Mouse (Mus musculus) layer of hippocampus, adult 2 months (tissue): ENCODE measurements around the gene Lce1a2. TPM values are rescaled to one million over a fixed set of nuclear protein-coding genes. Genes with fewer than 3 reads are reported as not detected.
"Not testable (repeated sequence)": the region's sequence is repeated elsewhere in the genome, so short reads cannot be mapped to it uniquely, and the experiment has no call there.

ENCODE experiments used
- DNase-seq, 2 experiments: peaks; one replicate each; pipeline ENCODE4 v3.0.0; 2022; ENCODE audit warnings: low spot score in 2 of 2
- H3K27ac ChIP-seq: fragments of 200-600 bp; 2 replicates; pipeline ENCODE4 v1.8.1; 2022
- H3K4me3 ChIP-seq: fragments of 200-600 bp; 2 replicates; pipeline ENCODE4 v1.8.1; 2022; ENCODE audit warnings: mild to moderate bottlenecking
- CTCF ChIP-seq: fragments of 200-600 bp; conservative IDR thresholded peaks from 2 replicates; pipeline ENCODE4 v1.8.1; 2022; ENCODE audit warnings: antibody characterized with exemption, mild to moderate bottlenecking, moderate library complexity
- long read RNA-seq, 2 experiments: library from polyadenylated mRNA; stranded (forward); transcript quantifications; one replicate each; pipeline ENCODE4 v2.0.0; 2021; ENCODE audit warnings: borderline mapping rate in 2 of 2
- total RNA-seq, 2 experiments: library from RNA; stranded (reverse); gene quantifications; 2 replicates each; pipeline ENCODE4 v1.2.3; 2021

The Lce1a2 gene
- total RNA-seq: not detected
- long read RNA-seq, experiment 1: 0 reads
- long read RNA-seq, experiment 2: 0 reads

- no peak within 1 kb of the TSS for H3K27ac ChIP-seq
- no peak for DNase-seq
- H3K4me3 ChIP-seq: no peak within 1 kb of the TSS
- TF ChIP-seq CTCF: no peak
Observed at GRCm38 (mm10) chr3:92670215-92670614, at the start of gene Lce1a2. Gene Lce1a2, minus strand, starts transcription at chr3:92670315.

- H3K4me3 ChIP-seq: no peak overlapping the region
- TF ChIP-seq CTCF: peak; percentile 28; the same call in 1 of the 2 replicates
- no peak for DNase-seq
- H3K27ac ChIP-seq: no peak overlapping the region
Observed at GRCm38 (mm10) chr3:92715122-92715521, 45.0 kb upstream of the Lce1a2 start.

GRCm38 (mm10) chr3:92708974-92709373, 38.9 kb upstream of the Lce1a2 start, which contains the start of gene Lce1e:
Gene Lce1e, minus strand, starts transcription at chr3:92709074.
- no peak for TF ChIP-seq CTCF
- DNase-seq: no peak
- H3K4me3 ChIP-seq: no peak within 1 kb of the TSS
- H3K27ac ChIP-seq: no peak within 1 kb of the TSS

- no peak overlapping the region for H3K4me3 ChIP-seq
- H3K27ac ChIP-seq: no peak overlapping the region
- TF ChIP-seq CTCF: no peak
- DNase-seq: no peak
Observed at GRCm38 (mm10) chr3:92694613-92695012, 24.5 kb upstream of the Lce1a2 start.

- no peak overlapping the region for H3K4me3 ChIP-seq
- TF ChIP-seq CTCF: no peak
- DNase-seq: no peak
- H3K27ac ChIP-seq: no peak overlapping the region
Observed at GRCm38 (mm10) chr3:92691688-92692087, 21.6 kb upstream of the Lce1a2 start.

- not testable (repeated sequence) for H3K4me3 ChIP-seq, DNase-seq, H3K27ac ChIP-seq
Observed at GRCm38 (mm10) chr3:92689154-92689553, 19.0 kb upstream of the Lce1a2 start.

- Histone ChIP-seq H3K4me3 (no peak within 1 kb of the TSS), H3K27ac (no peak within 1 kb of the TSS)
- no peak for TF ChIP-seq CTCF
- DNase-seq: no peak
Observed at GRCm38 (mm10) chr3:92687110-92687509, 17.0 kb upstream of the Lce1a2 start, which contains the start of gene Lce1d. Gene Lce1d, minus strand, starts transcription at chr3:92687210.

- Histone ChIP-seq H3K4me3 (no peak within 1 kb of the TSS), H3K27ac (no peak within 1 kb of the TSS)
- DNase-seq: no peak
- no peak for TF ChIP-seq CTCF
Observed at GRCm38 (mm10) chr3:92678947-92679346, 8.8 kb upstream of the Lce1a2 start, which contains the start of gene Lce1c. Gene Lce1c, plus strand, starts transcription at chr3:92679247.

GRCm38 (mm10) chr3:92656826-92657225, 13.3 kb downstream of the Lce1a2 start, which contains the start of gene Lce1b:
Gene Lce1b, minus strand, starts transcription at chr3:92656926.
- Histone ChIP-seq H3K4me3 (no peak within 1 kb of the TSS), H3K27ac (no peak within 1 kb of the TSS)
- DNase-seq: no peak
- TF ChIP-seq CTCF: no peak

- no peak for TF ChIP-seq CTCF
- no peak for DNase-seq
- Histone ChIP-seq H3K4me3 (no peak within 1 kb of the TSS), H3K27ac (no peak within 1 kb of the TSS)
Observed at GRCm38 (mm10) chr3:92648207-92648606, 21.9 kb downstream of the Lce1a2 start, which contains the start of gene Lce1a1. Gene Lce1a1, minus strand, starts transcription at chr3:92648307.

GRCm38 (mm10) chr3:92639854-92640253, 30.3 kb downstream of the Lce1a2 start:
- H3K4me3 ChIP-seq: no peak overlapping the region
- DNase-seq: no peak
- H3K27ac ChIP-seq: no peak overlapping the region
- no peak for TF ChIP-seq CTCF

GRCm38 (mm10) chr3:92638653-92638991, 31.5 kb downstream of the Lce1a2 start:
- TF ChIP-seq CTCF: no peak
- Histone ChIP-seq H3K4me3 (no peak overlapping the region), H3K27ac (no peak overlapping the region)
- no peak for DNase-seq

- Histone ChIP-seq H3K4me3 (no peak overlapping the region), H3K27ac (no peak overlapping the region)
- DNase-seq: no peak
- no peak for TF ChIP-seq CTCF
Observed at GRCm38 (mm10) chr3:92637745-92638652, 32.1 kb downstream of the Lce1a2 start.

GRCm38 (mm10) chr3:92621560-92621959, 48.6 kb downstream of the Lce1a2 start, which contains the start of gene Lce6a:
Gene Lce6a, minus strand, starts transcription at chr3:92621660.
- no peak within 1 kb of the TSS for H3K4me3 ChIP-seq
- TF ChIP-seq CTCF: no peak
- H3K27ac ChIP-seq: no peak within 1 kb of the TSS
- no peak for DNase-seq

Other genes with a start within 250 kb of the Lce1a2 start
- 1 to 10 TPM; 1.1 to 4.2 TPM for gene Gm9774, start 240.9 kb downstream of the Lce1a2 start, total RNA-seq
- not detected for gene Sprr2k, start 237.7 kb downstream of the Lce1a2 start, total RNA-seq
- gene Sprr1b, start 231.5 kb downstream of the Lce1a2 start, total RNA-seq: not detected
- gene Sprr3, start 211.6 kb downstream of the Lce1a2 start, total RNA-seq: not detected
- not detected for gene Sprr1a, start 184.4 kb downstream of the Lce1a2 start, total RNA-seq
- gene Sprr4, start 169.8 kb downstream of the Lce1a2 start, total RNA-seq: not detected
- not detected for gene 2310046K23Rik, start 135.8 kb downstream of the Lce1a2 start, total RNA-seq
- gene Ivl, start 96.6 kb downstream of the Lce1a2 start, total RNA-seq: not detected
- gene Smcp, start 81.3 kb downstream of the Lce1a2 start, total RNA-seq: not detected
- gene 2210017I01Rik, start 62.8 kb downstream of the Lce1a2 start, total RNA-seq: not detected
- gene Lce6a, start 48.7 kb downstream of the Lce1a2 start, total RNA-seq: not detected
- not detected for gene Lce1a1, start 22.0 kb downstream of the Lce1a2 start, total RNA-seq
- not detected for gene Lce1b, start 13.4 kb downstream of the Lce1a2 start, total RNA-seq
- gene Lce1c, start 8.9 kb upstream of the Lce1a2 start, total RNA-seq: not detected
- gene Lce1d, start 16.9 kb upstream of the Lce1a2 start, total RNA-seq: not detected
- not detected for gene Lce1e, start 38.8 kb upstream of the Lce1a2 start, total RNA-seq
- gene Lce1f, start 50.0 kb upstream of the Lce1a2 start, total RNA-seq: not detected
- not detected for gene Gm38119, start 68.8 kb upstream of the Lce1a2 start, total RNA-seq
- gene Lce1g, start 82.0 kb upstream of the Lce1a2 start, total RNA-seq: not detected
- not detected for gene Lce1h, start 94.8 kb upstream of the Lce1a2 start, total RNA-seq
- not detected for gene Lce1i, start 108.6 kb upstream of the Lce1a2 start, total RNA-seq
- gene Lce1j, start 120.2 kb upstream of the Lce1a2 start, total RNA-seq: not detected
- gene Lce1k, start 137.6 kb upstream of the Lce1a2 start, total RNA-seq: not detected
- gene Kprp, start 156.9 kb upstream of the Lce1a2 start, total RNA-seq: not detected
- not detected for gene Lce1l, start 181.0 kb upstream of the Lce1a2 start, total RNA-seq
- gene 2310050C09Rik, start 199.9 kb upstream of the Lce1a2 start, total RNA-seq: not detected